Mouse (Mus musculus): ENCODE results near the gene Klhl21. TPM values are rescaled to one million over a fixed set of nuclear protein-coding genes. Genes with fewer than 3 reads are reported as not detected.
"Not testable (repeated sequence)": the region's sequence is repeated elsewhere in the genome, so short reads cannot be mapped to it uniquely, and the experiment has no call there.

Gene Klhl21
- polyA plus RNA-seq, 1 experiment from 2014 or later: 12.0 TPM

- 4% methylated on average over 37 of the region's 41 CpGs for WGBS (ENCODE audit: insufficient replicate concordance)
- Histone ChIP-seq H3K4me1 (peaks cover 51% of the 10 kb centered on the region), H3K9me3 (replicated peaks) (no peaks in the 10 kb centered on the region), H3K4me3 (peak overlapping the region; percentile 74), H3K4me2 (peak overlapping the region; percentile 98), H3K27me3 (replicated peaks) (peaks cover 13% of the 10 kb centered on the region), H3K36me3 (peaks cover 44% of the 10 kb centered on the region), H3K9ac (peak overlapping the region; percentile 79), H3K27ac (peak overlapping the region; percentile 79)
- ATAC-seq: peak; percentile 70
Measured at GRCm38 (mm10) chr4:152026751-152027508, 18.3 kb downstream of the Klhl21 start.

- peak within 1 kb of the TSS; percentile 79 for H3K27ac ChIP-seq
- no peaks in the 10 kb centered on the region for H3K9me3 ChIP-seq (replicated peaks)
- ATAC-seq: peak; percentile 97
- peak within 1 kb of the TSS; percentile 74 for H3K4me3 ChIP-seq
- H3K4me1 ChIP-seq: peaks cover 51% of the 10 kb centered on the region
- H3K9ac ChIP-seq: peak within 1 kb of the TSS; percentile 79
- 2% methylated on average over 33 of the region's 35 CpGs for WGBS (ENCODE audit: insufficient replicate concordance)
- H3K27me3 ChIP-seq (replicated peaks): peaks cover 19% of the 10 kb centered on the region
- peaks cover 38% of the 10 kb centered on the region for H3K36me3 ChIP-seq
- peak within 1 kb of the TSS; percentile 98 for H3K4me2 ChIP-seq
Measured at GRCm38 (mm10) chr4:152027524-152027923, 18.9 kb downstream of the Klhl21 start, which contains the start of gene Zbtb48. Zbtb48 (minus strand) TSS chr4:152027671.

GRCm38 (mm10) chr4:152028456-152028855 is 19.9 kb downstream of the Klhl21 start:
- WGBS (ENCODE audit: insufficient replicate concordance): 62% methylated on average over 15 of the region's 15 CpGs
- Histone ChIP-seq H3K36me3 (peaks cover 29% of the 10 kb centered on the region), H3K4me1 (peaks cover 47% of the 10 kb centered on the region), H3K4me2 (peak overlapping the region; percentile 98), H3K9me3 (replicated peaks) (no peaks in the 10 kb centered on the region), H3K27me3 (replicated peaks) (peaks cover 28% of the 10 kb centered on the region), H3K9ac (peak overlapping the region; percentile 79), H3K27ac (no peak overlapping the region), H3K4me3 (0 out of 2 replicates have a peak overlapping the region, but pooled peaks have one; percentile 74)
- ATAC-seq: no peak

DNA sequence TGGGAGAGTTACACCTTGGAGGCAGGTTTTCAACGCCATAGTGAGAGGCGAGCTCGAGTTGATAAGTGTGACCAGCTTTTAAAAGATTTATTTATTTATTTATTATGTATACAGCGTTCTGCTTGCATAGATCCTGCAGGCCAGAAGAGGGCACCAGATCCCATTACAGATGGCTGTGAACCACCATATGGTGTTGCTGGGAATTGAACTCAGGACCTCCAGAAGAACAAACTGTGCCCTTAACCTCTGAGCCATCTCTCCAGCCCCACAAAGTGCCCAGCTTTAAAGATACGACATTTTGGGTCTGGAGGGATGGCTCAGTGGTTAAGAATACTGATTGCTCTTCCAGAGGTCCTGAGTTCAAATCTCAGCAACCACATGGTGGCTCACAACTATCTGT is 20.5 kb downstream of the Klhl21 start:
- Histone ChIP-seq H3K27me3 (replicated peaks) (peaks cover 34% of the 10 kb centered on the region), H3K9ac (no peak overlapping the region), H3K36me3 (peaks cover 22% of the 10 kb centered on the region), H3K4me3 (no peak overlapping the region), H3K9me3 (replicated peaks) (no peaks in the 10 kb centered on the region), H3K27ac (no peak overlapping the region), H3K4me1 (peaks cover 41% of the 10 kb centered on the region), H3K4me2 (no peak overlapping the region)
- no peak for ATAC-seq
- WGBS (ENCODE audit: insufficient replicate concordance): 28% methylated on average over 5 of the region's 5 CpGs

DNA sequence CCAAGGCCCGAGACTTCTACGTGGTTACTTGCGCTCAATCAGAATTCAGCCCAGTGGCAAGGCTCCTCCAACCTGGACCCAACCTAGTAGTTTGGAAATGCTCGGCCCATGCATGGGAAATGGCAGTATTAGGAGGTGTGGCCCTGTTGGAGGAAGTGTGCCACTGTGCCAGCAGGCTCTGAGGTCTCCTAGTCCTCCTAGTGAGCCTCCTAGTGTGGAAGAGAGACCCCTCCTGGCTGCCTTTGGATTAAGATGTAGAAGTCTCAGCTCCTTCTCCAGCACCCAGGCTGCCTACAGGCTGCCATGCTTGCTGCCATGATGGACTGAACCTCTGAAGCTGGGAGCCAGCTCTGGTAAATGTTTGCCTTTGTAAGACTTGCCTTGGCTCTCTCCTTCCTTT is 21.4 kb downstream of the Klhl21 start:
- peaks cover 13% of the 10 kb centered on the region for H3K36me3 ChIP-seq
- ATAC-seq: no peak
- H3K27me3 ChIP-seq (replicated peaks): peaks cover 34% of the 10 kb centered on the region
- no peak overlapping the region for H3K4me2 ChIP-seq
- no peak overlapping the region for H3K9ac ChIP-seq
- no peak overlapping the region for H3K4me3 ChIP-seq
- no peak overlapping the region for H3K27ac ChIP-seq
- WGBS (ENCODE audit: insufficient replicate concordance): 67% methylated on average over 4 of the region's 4 CpGs
- peaks cover 32% of the 10 kb centered on the region for H3K4me1 ChIP-seq
- H3K9me3 ChIP-seq (replicated peaks): no peaks in the 10 kb centered on the region

GRCm38 (mm10) chr4:152032922-152033321 is 24.3 kb downstream of the Klhl21 start:
- H3K4me1 ChIP-seq: peaks cover 10% of the 10 kb centered on the region
- no peaks in the 10 kb centered on the region for H3K9me3 ChIP-seq (replicated peaks)
- no peak for ATAC-seq
- no peak overlapping the region for H3K27ac ChIP-seq
- peaks cover 34% of the 10 kb centered on the region for H3K27me3 ChIP-seq (replicated peaks)
- H3K9ac ChIP-seq: no peak overlapping the region
- H3K4me2 ChIP-seq: no peak overlapping the region
- 82% methylated on average over 13 of the region's 13 CpGs for whole genome bisulfite sequencing (ENCODE audit: insufficient replicate concordance)
- no peak overlapping the region for H3K4me3 ChIP-seq
- no peaks in the 10 kb centered on the region for H3K36me3 ChIP-seq

- H3K27me3 ChIP-seq (replicated peaks): peaks cover 24% of the 10 kb centered on the region
- H3K4me1 ChIP-seq: peaks cover 26% of the 10 kb centered on the region
- not testable (repeated sequence) for H3K9ac ChIP-seq; H3K9me3 ChIP-seq (replicated peaks); ATAC-seq; H3K4me3 ChIP-seq; H3K36me3 ChIP-seq; H3K4me2 ChIP-seq; H3K27ac ChIP-seq
- 80% methylated on average over 6 of the region's 6 CpGs for WGBS (ENCODE audit: insufficient replicate concordance)
Measured at GRCm38 (mm10) chr4:152036464-152036863, 27.9 kb downstream of the Klhl21 start.

DNA sequence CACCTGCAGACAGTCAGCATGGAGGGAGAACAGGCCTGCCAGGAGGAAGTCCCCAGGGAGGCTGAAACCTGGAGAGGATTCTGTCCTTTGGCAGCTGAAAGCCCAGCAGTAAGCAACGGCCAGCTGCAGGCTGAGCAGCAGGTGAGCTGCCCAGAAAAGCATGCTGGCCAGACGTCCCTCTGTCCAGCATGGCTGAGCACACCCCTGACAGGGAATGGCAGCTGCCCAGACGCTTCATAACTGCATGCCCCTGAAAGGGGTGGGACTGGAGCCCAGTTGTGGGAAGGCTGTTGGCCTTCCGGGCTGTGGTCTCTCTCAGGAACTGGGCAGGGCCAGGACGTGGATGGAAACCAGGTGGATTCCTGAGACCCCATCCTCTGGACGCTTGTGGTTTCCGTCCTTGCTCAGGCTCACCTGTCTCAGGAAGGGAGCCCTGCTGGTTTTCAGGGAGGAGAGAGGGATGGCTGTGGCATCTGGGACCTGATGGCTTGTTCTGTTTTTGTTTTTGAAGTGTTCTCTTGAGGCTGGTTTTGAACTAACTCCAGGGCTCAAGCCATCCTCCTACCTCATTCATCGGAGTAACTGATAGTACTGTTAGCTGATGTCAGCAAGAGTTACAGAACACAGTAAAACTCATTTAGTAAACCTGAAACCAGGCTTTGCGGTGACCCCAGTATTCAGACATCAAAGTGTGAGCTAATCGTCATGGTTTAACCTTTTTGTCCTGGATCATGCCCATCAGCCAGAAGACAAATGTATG is 29.8 kb downstream of the Klhl21 start, which contains the start of gene Tas1r1:
Gene Tas1r1 (minus strand): TSS at position 344 of the 760 bp plus-strand sequence.
- peaks cover 6% of the 10 kb centered on the region for H3K27me3 ChIP-seq (replicated peaks)
- 44% methylated on average over 10 of the region's 10 CpGs for WGBS (ENCODE audit: insufficient replicate concordance)
- H3K9ac ChIP-seq: peak within 1 kb of the TSS; percentile 94
- peak within 1 kb of the TSS; percentile 99 for H3K4me3 ChIP-seq
- peaks cover 25% of the 10 kb centered on the region for H3K36me3 ChIP-seq
- no peak for ATAC-seq
- peak within 1 kb of the TSS; percentile 79 for H3K27ac ChIP-seq
- H3K9me3 ChIP-seq (replicated peaks): no peaks in the 10 kb centered on the region
- peak within 1 kb of the TSS; percentile 93 for H3K4me2 ChIP-seq
- H3K4me1 ChIP-seq: peaks cover 34% of the 10 kb centered on the region

GRCm38 (mm10) chr4:152038985-152039830 is 30.6 kb downstream of the Klhl21 start, which contains the start of gene Nol9:
Nol9 (plus strand) TSS chr4:152039321.
- no peaks in the 10 kb centered on the region for H3K27me3 ChIP-seq (replicated peaks)
- peak within 1 kb of the TSS; percentile 99 for H3K4me3 ChIP-seq
- under 1% methylated on average over 59 of the region's 86 CpGs for WGBS (ENCODE audit: insufficient replicate concordance)
- H3K27ac ChIP-seq: peak within 1 kb of the TSS; percentile 79
- H3K9me3 ChIP-seq (replicated peaks): no peaks in the 10 kb centered on the region
- peaks cover 34% of the 10 kb centered on the region for H3K4me1 ChIP-seq
- peak within 1 kb of the TSS; percentile 93 for H3K4me2 ChIP-seq
- peak within 1 kb of the TSS; percentile 94 for H3K9ac ChIP-seq
- ATAC-seq: peak; percentile 85
- peaks cover 33% of the 10 kb centered on the region for H3K36me3 ChIP-seq

GRCm38 (mm10) chr4:152039831-152040310 is 31.3 kb downstream of the Klhl21 start:
- peak overlapping the region; percentile 99 for H3K4me3 ChIP-seq
- H3K27ac ChIP-seq: peak overlapping the region; percentile 79
- H3K36me3 ChIP-seq: peaks cover 40% of the 10 kb centered on the region
- 1% methylated on average over 25 of the region's 25 CpGs for WGBS (ENCODE audit: insufficient replicate concordance)
- no peak for ATAC-seq
- peak overlapping the region; percentile 94 for H3K9ac ChIP-seq
- no peaks in the 10 kb centered on the region for H3K27me3 ChIP-seq (replicated peaks)
- peaks cover 34% of the 10 kb centered on the region for H3K4me1 ChIP-seq
- H3K4me2 ChIP-seq: peak overlapping the region; percentile 93
- no peaks in the 10 kb centered on the region for H3K9me3 ChIP-seq (replicated peaks)

DNA sequence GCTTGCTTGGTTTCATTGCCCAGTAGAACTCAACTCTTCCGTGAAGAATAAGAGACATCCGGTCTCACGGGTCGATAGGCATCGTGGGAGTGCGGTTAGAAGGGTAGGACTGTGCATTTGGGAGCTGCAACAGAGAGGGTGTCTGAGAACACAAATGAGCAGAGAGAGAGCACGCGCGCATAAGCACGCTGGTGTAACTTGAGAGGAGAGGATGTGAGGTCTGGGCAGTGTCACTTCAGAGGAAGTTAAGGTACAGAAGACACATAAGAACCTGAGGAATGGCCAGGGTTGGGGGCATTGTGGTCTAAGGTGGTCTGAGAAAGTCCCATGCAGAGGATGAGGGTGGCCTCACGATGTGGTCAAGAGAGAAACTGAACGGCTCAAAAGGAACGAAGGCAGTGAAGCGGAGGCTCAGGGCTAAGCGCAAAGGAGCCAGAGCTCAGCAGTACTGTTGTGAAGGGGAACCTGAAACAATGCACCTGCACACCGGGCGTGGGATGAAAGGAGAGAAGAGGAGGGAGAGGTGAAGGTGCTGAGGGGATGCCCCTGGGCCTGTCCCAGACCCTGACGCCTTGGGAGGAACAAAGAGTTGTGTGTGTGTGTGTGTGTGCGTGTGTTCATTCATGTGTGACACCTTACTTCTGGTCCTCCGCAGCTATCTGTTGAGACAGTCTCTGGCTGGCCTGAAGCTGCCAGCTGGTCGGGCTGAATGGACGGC is 33.5 kb downstream of the Klhl21 start:
- no peak overlapping the region for H3K9ac ChIP-seq
- H3K36me3 ChIP-seq: peaks cover 62% of the 10 kb centered on the region
- H3K4me2 ChIP-seq: no peak overlapping the region
- no peaks in the 10 kb centered on the region for H3K27me3 ChIP-seq (replicated peaks)
- H3K9me3 ChIP-seq (replicated peaks): no peaks in the 10 kb centered on the region
- no peak for ATAC-seq
- no peak overlapping the region for H3K4me3 ChIP-seq
- 90% methylated on average over 22 of the region's 22 CpGs for WGBS (ENCODE audit: insufficient replicate concordance)
- H3K27ac ChIP-seq: no peak overlapping the region
- H3K4me1 ChIP-seq: peaks cover 34% of the 10 kb centered on the region

Measured in liver, embryonic 12.5 days (tissue).